Comparison of ENCODE assay signal across 26 mouse cellular contexts in the genomic region with DNA sequence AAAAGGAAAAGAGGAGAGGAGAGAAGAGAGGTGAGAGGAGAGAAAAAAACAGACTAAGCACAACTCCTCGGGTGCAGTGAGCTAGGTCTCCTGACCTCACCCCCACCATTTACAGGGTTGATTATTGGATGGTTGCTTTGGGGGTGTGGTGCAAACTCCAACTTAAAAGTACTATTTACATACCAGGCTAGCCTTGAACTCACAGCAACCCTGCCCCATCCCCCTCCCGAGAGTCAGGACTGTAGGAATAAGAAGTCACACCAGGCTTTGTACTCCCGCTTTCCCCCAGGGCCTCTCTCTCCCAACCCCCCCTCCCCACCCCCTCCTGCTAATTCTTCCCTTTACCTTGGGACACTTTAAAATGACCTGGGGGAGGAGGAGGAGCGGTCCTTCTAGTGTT. TPM values are rescaled to one million over a fixed set of nuclear protein-coding genes. Genes with fewer than 3 reads are reported as not detected.
DNase-seq lines count a peak whose midpoint lies in the region; ATAC-seq and TF ChIP-seq lines count a peak whose summit lies in the region.
"Had no signal": no experiment of that assay in that cellular context is flagged by ENCODE, and none has a peak within 500 bp of the region (broad histone marks: within the 10 kb centered on the region; RNA-seq: fewer than 3 reads in every experiment).

No protein-coding gene starts in this region.

- intact Hi-C loops in heart, postnatal 36 days (cut with DNase I): no loop called here

- H3K4me1 ChIP-seq in ES-Bruce4 (ENCODE audit: control insufficient read depth, insufficient read depth, low read length): peaks cover 4% of the 10 kb centered on the region
- peaks cover 8 to 19% of the 10 kb centered on the region in 2 experiments for H3K4me1 ChIP-seq in ES-E14 (ENCODE audit: control insufficient read depth in 2 of 2, insufficient read depth in 2 of 2, low read length in 2 of 2, poor library complexity in 1 of 2)
- peaks cover 3% of the 10 kb centered on the region; the same call in 1 of the 2 replicates for H3K4me1 ChIP-seq in liver, postnatal 0 days (ENCODE audit: insufficient read depth)
- H3K4me1 ChIP-seq in stomach, postnatal 0 days (replicated peaks; ENCODE audit: control insufficient read depth, insufficient read depth): no peaks in the 10 kb centered on the region
- H3K4me1 ChIP-seq in hindbrain, embryonic 13.5 days (replicated peaks): no peaks in the 10 kb centered on the region
- H3K4me1 ChIP-seq: forebrain, embryonic 13.5 days; hindbrain, embryonic 12.5 days; intestine, embryonic 15.5 days had no signal

- 0 out of 2 replicates have a peak, but pooled peaks have one; percentile 37 for TF ChIP-seq EP300 in ES-Bruce4 (IDR thresholded peaks at IDR 0.05; ENCODE audit: insufficient read depth, low read depth, low read length)
- TF ChIP-seq EP300 in liver, postnatal 0 days (IDR thresholded peaks at IDR 0.05; ENCODE audit: low read depth): no peak
- no peak for TF ChIP-seq EP300 in stomach, postnatal 0 days (optimal IDR thresholded peaks at IDR 0.05)

- in situ Hi-C loops in ES-E14 (cut with MboI; ENCODE audit: low sequenced_read_pairs in 2 of 2, unreplicated experiment in 2 of 2): loop anchor here in 1 of 2 experiments (10.0 kb wide), 1 partner anchor 392 kb away; no protein-coding TSS in a partner anchor

- H3K4me2 ChIP-seq in liver, postnatal 0 days (ENCODE audit: low read depth, low read length): no peak overlapping the region
- no peak overlapping the region for H3K4me2 ChIP-seq in stomach, postnatal 0 days (replicated peaks; ENCODE audit: low read depth)
- H3K4me2 ChIP-seq in hindbrain, embryonic 13.5 days: no peak overlapping the region
- H3K4me2 ChIP-seq: forebrain, embryonic 13.5 days; heart, embryonic 13.5 days; hindbrain, embryonic 12.5 days; intestine, embryonic 15.5 days had no signal

- peak; percentile 35; the same call in 1 of the 2 replicates for ATAC-seq in liver, postnatal 0 days
- no peak for ATAC-seq in stomach, postnatal 0 days (ENCODE audit: low FRiP score, low TSS enrichment)
- ATAC-seq in hindbrain, embryonic 13.5 days (ENCODE audit: low FRiP score): no peak
- ATAC-seq: activated CD4-positive, CD25-positive, alpha-beta regulatory T cell, adult 4 months; forebrain, embryonic 13.5 days; forebrain, embryonic 16.5 days; hindbrain, embryonic 16.5 days; intestine, embryonic 15.5 days had no signal

- TF ChIP-seq POLR2A in ES-Bruce4 (IDR thresholded peaks at IDR 0.05; ENCODE audit: insufficient read depth, low read length): no peak

- H3K27ac ChIP-seq in ES-Bruce4 (ENCODE audit: insufficient read depth, low read length) (no peak overlapping the region), ES-E14 (ENCODE audit: insufficient read depth, low read depth, low read length, poor library complexity, severe bottlenecking) (no peak overlapping the region)
- peak overlapping the region; percentile 7; the same call in 1 of the 2 replicates for H3K27ac ChIP-seq in liver, postnatal 0 days (ENCODE audit: low read depth)
- H3K27ac ChIP-seq in stomach, postnatal 0 days (replicated peaks): no peak overlapping the region
- no peak overlapping the region for H3K27ac ChIP-seq in hindbrain, embryonic 13.5 days
- H3K27ac ChIP-seq: forebrain, embryonic 10.5 days; forebrain, embryonic 13.5 days; heart, adult 2 months; heart, embryonic 10.5 days; heart, embryonic 13.5 days; hindbrain, embryonic 12.5 days; intestine, embryonic 15.5 days had no signal

- H3K4me3 ChIP-seq in ES-Bruce4 (ENCODE audit: low read depth, low read length): no peak overlapping the region
- no peak overlapping the region for H3K4me3 ChIP-seq in ES-E14 (ENCODE audit: insufficient read depth in 1 of 2, low read depth in 1 of 2, low read length in 2 of 2, poor library complexity in 1 of 2, severe bottlenecking in 1 of 2)
- no peak overlapping the region for H3K4me3 ChIP-seq in liver, postnatal 0 days (ENCODE audit: low read depth, low read length)
- H3K4me3 ChIP-seq in stomach, postnatal 0 days (ENCODE audit: low read depth, low read length): no peak overlapping the region
- H3K4me3 ChIP-seq in hindbrain, embryonic 13.5 days: no peak overlapping the region
- H3K4me3 ChIP-seq: forebrain, embryonic 10.5 days; forebrain, embryonic 13.5 days; heart, adult 2 months; heart, embryonic 10.5 days; heart, embryonic 13.5 days; hindbrain, embryonic 12.5 days; intestine, embryonic 15.5 days had no signal

- WGBS in liver, postnatal 0 days (ENCODE audit: insufficient replicate concordance): 64% methylated on average over 4 of the region's 4 CpGs
- WGBS in stomach, postnatal 0 days: 62% methylated on average over 4 of the region's 4 CpGs
- 80% methylated on average over 4 of the region's 4 CpGs for WGBS in hindbrain, embryonic 13.5 days

- peaks cover 2% of the 10 kb centered on the region; the same call in 1 of the 2 replicates for H3K9me3 ChIP-seq in ES-Bruce4 (replicated peaks; ENCODE audit: control insufficient read depth, insufficient read depth, low read length, poor library complexity, severe bottlenecking)
- H3K9me3 ChIP-seq in ES-E14 (ENCODE audit: control insufficient read depth, insufficient read depth, low read depth, low read length): no peaks in the 10 kb centered on the region
- peaks cover 3% of the 10 kb centered on the region for H3K9me3 ChIP-seq in liver, postnatal 0 days (ENCODE audit: low read length)
- H3K9me3 ChIP-seq in stomach, postnatal 0 days (ENCODE audit: control insufficient read depth, low read length): no peaks in the 10 kb centered on the region
- no peaks in the 10 kb centered on the region for H3K9me3 ChIP-seq in hindbrain, embryonic 13.5 days
- H3K9me3 ChIP-seq: intestine, embryonic 15.5 days had no signal

- no peaks in the 10 kb centered on the region; the same call in 1 of the 2 replicates for H3K27me3 ChIP-seq in ES-Bruce4 (ENCODE audit: control insufficient read depth, insufficient read depth, low read length, poor library complexity, severe bottlenecking)
- H3K27me3 ChIP-seq in liver, postnatal 0 days (ENCODE audit: insufficient read depth, low read length): no peaks in the 10 kb centered on the region
- H3K27me3 ChIP-seq in stomach, postnatal 0 days (ENCODE audit: control insufficient read depth, insufficient read depth, low read length): no peaks in the 10 kb centered on the region
- 0 out of 2 replicates have a peak, but pooled peaks cover 6% of the 10 kb centered on the region for H3K27me3 ChIP-seq in hindbrain, embryonic 13.5 days
- H3K27me3 ChIP-seq: forebrain, embryonic 13.5 days; heart, embryonic 13.5 days; hindbrain, embryonic 12.5 days; intestine, embryonic 15.5 days had no signal

- H3K9ac ChIP-seq in ES-Bruce4 (ENCODE audit: low read depth, poor library complexity, severe bottlenecking) (no peak overlapping the region), ES-E14 (ENCODE audit: insufficient read depth, low read depth, low read length, poor library complexity, severe bottlenecking) (no peak overlapping the region)
- H3K9ac ChIP-seq in liver, postnatal 0 days (replicated peaks): no peak overlapping the region
- H3K9ac ChIP-seq in stomach, postnatal 0 days (ENCODE audit: low read length): no peak overlapping the region
- no peak overlapping the region for H3K9ac ChIP-seq in hindbrain, embryonic 13.5 days
- H3K9ac ChIP-seq: forebrain, embryonic 13.5 days; heart, embryonic 13.5 days; hindbrain, embryonic 12.5 days; intestine, embryonic 15.5 days had no signal

- DNase-seq in heart, adult 11 months: peak; percentile 75
- DNase-seq in heart, postnatal 36 days: no peak
- no peak for DNase-seq in ES-E14 (ENCODE audit: low read depth, low spot score)
- no peak for DNase-seq in liver, postnatal 0 days
- DNase-seq in stomach, postnatal 0 days (ENCODE audit: low spot score): no peak
- DNase-seq: adrenal gland, adult 8-10 months; adrenal gland, postnatal 25 days; B cell, adult 2 months; cerebellum, adult 11-12 months; cerebellum, adult 9-10 months; cerebellum, postnatal 14 days; gastrocnemius, postnatal 14 days; heart, adult 2 months; heart, postnatal 14 days had no signal

- H3K36me3 ChIP-seq in ES-Bruce4 (ENCODE audit: control insufficient read depth, insufficient read depth, low read length, poor library complexity, severe bottlenecking) (no peaks in the 10 kb centered on the region), ES-E14 (ENCODE audit: control insufficient read depth, insufficient read depth, low read length, poor library complexity, severe bottlenecking) (no peaks in the 10 kb centered on the region)
- H3K36me3 ChIP-seq in liver, postnatal 0 days (replicated peaks; ENCODE audit: insufficient read depth, low read length): no peaks in the 10 kb centered on the region
- H3K36me3 ChIP-seq in stomach, postnatal 0 days (ENCODE audit: control insufficient read depth, insufficient read depth, low read length): no peaks in the 10 kb centered on the region
- H3K36me3 ChIP-seq in hindbrain, embryonic 13.5 days: no peaks in the 10 kb centered on the region
- H3K36me3 ChIP-seq: forebrain, embryonic 10.5 days; G1E; heart, embryonic 10.5 days; heart, embryonic 13.5 days; hindbrain, embryonic 12.5 days; intestine, embryonic 15.5 days had no signal

- TF ChIP-seq CTCF in ES-Bruce4 (IDR thresholded peaks at IDR 0.05; ENCODE audit: low read depth, low read length): no peak
- TF ChIP-seq CTCF in liver, postnatal 0 days (IDR thresholded peaks at IDR 0.05; ENCODE audit: low read depth): no peak
- no peak for TF ChIP-seq CTCF in stomach, postnatal 0 days (IDR thresholded peaks at IDR 0.05; ENCODE audit: low read depth)

TF ChIP-seq in ES-E14, 5 proteins besides CTCF, POLR2A, EP300 and RAD21:
- TF ChIP-seq ZC3H11A (IDR thresholded peaks at IDR 0.05; ENCODE audit: borderline replicate concordance, low read depth, low read length) (no peak), MAFK (IDR thresholded peaks at IDR 0.05; ENCODE audit: insufficient read depth, low read depth, low read length) (no peak), ZNF384 (IDR thresholded peaks at IDR 0.05; ENCODE audit: low read depth, low read length) (0 out of 2 replicates have a peak, but pooled peaks have one; percentile 33)

RNA-seq across cellular contexts. Expression of gene Dpf3, which starts 8.8 kb away (rescaled TPM):
- 10 to 100 TPM; 16.3 to 22.3 TPM for total RNA-seq in heart, postnatal 36 days (2021)
- 0.81 TPM in 1 of 2 replicates, not detected in the other for polyA plus RNA-seq in ES-Bruce4 (2011; ENCODE audit: insufficient read depth, insufficient read length, low read depth, missing spikeins)
- 1.1 and 1.4 TPM in 2 replicates for total RNA-seq in ES-E14 (2012; rRNA removed)
- 4.5 and 7.5 TPM in 2 replicates for polyA plus RNA-seq in liver, postnatal 0 days (2015; fragmentation: Nextera tagmentation; extraction: Ambion mirVana)
- polyA plus RNA-seq in stomach, postnatal 0 days (2015; fragmentation: Nextera tagmentation; extraction: Ambion mirVana): 2.6 and 3.0 TPM in 2 replicates
- polyA plus RNA-seq in hindbrain, embryonic 13.5 days (2015; fragmentation: Nextera tagmentation; extraction: Ambion mirVana): 26.9 and 27.7 TPM in 2 replicates

RNA-seq across cellular contexts. Expression of gene Dcaf4, which starts 23.9 kb away (rescaled TPM):
- 10 to 100 TPM; 14.8 to 17.7 TPM for total RNA-seq in heart, postnatal 36 days (2021)
- polyA plus RNA-seq in ES-Bruce4 (2011; ENCODE audit: insufficient read depth, insufficient read length, low read depth, missing spikeins): 125 and 134 TPM in 2 replicates
- total RNA-seq in ES-E14 (2012; rRNA removed): 49.8 and 82.1 TPM in 2 replicates
- polyA plus RNA-seq in liver, postnatal 0 days (2015; fragmentation: Nextera tagmentation; extraction: Ambion mirVana): 6.8 and 8.0 TPM in 2 replicates
- 19.7 and 21.6 TPM in 2 replicates for polyA plus RNA-seq in stomach, postnatal 0 days (2015; fragmentation: Nextera tagmentation; extraction: Ambion mirVana)
- polyA plus RNA-seq in hindbrain, embryonic 13.5 days (2015; fragmentation: Nextera tagmentation; extraction: Ambion mirVana): 37.3 and 40.6 TPM in 2 replicates
